Mouse (Mus musculus) testis, adult 2 months (tissue): ENCODE data around the gene Pde4dip. TPM values are rescaled to one million over a fixed set of nuclear protein-coding genes. Genes with fewer than 3 reads are reported as not detected.

Source experiments
- H3K27ac ChIP-seq: fragments of 200-500 bp; 2 replicates; pipeline ENCODE4 v1.5.1; 2012; ENCODE audit warnings: low read depth, low read length; ENCODE audit not compliant: control insufficient read depth, insufficient read depth
- H3K27me3 ChIP-seq: fragments of 200-500 bp; 2 replicates; pipeline ENCODE4 v1.6.1; 2012; ENCODE audit warnings: mild to moderate bottlenecking, low read length, moderate library complexity; ENCODE audit not compliant: control insufficient read depth, insufficient read depth
- H3K36me3 ChIP-seq: fragments of 200-500 bp; 2 replicates; pipeline ENCODE4 v1.6.1; 2012; ENCODE audit warnings: mild to moderate bottlenecking, low read length; ENCODE audit not compliant: control insufficient read depth, insufficient read depth
- H3K4me1 ChIP-seq: fragments of 200-500 bp; 2 replicates; pipeline ENCODE4 v1.6.1; 2012; ENCODE audit warnings: low read length; ENCODE audit not compliant: control insufficient read depth, insufficient read depth
- H3K4me3 ChIP-seq: fragments of 200-500 bp; 2 replicates; pipeline ENCODE4 v1.5.1; 2012; ENCODE audit warnings: low read depth, mild to moderate bottlenecking, low read length, moderate library complexity, mixed read lengths; ENCODE audit not compliant: control insufficient read depth
- CTCF ChIP-seq: fragments of 200-500 bp; IDR thresholded peaks from 2 replicates; pipeline ENCODE4 v1.5.1; 2012; ENCODE audit warnings: low read depth, mild to moderate bottlenecking, inconsistent platforms, low read length, moderate library complexity; ENCODE audit not compliant: control insufficient read depth, insufficient read depth, insufficient replicate concordance
- POLR2A ChIP-seq: fragments of 200-500 bp; IDR thresholded peaks from 2 replicates; pipeline ENCODE4 v1.6.1; 2012; ENCODE audit warnings: low read depth, mild to moderate bottlenecking, inconsistent platforms, low read length, moderate library complexity; ENCODE audit not compliant: control insufficient read depth
- polyA plus RNA-seq: library from polyadenylated mRNA; depleted of rRNA; stranded (reverse); fragments of >200 nt; gene quantifications from 2 replicates; pipeline ENCODE4 v1.2.3, GENCODE M21; 2012

Gene Pde4dip
- polyA plus RNA-seq, 1 experiment, result 142 TPM

- TF ChIP-seq POLR2A, result no peak
- TF ChIP-seq CTCF, result no peak
- Histone ChIP-seq H3K27ac (no peak overlapping the region), H3K4me3 (no peak overlapping the region), H3K27me3 (no peaks in the 10 kb centered on the region), H3K4me1 (0 out of 2 replicates have a peak, but pooled peaks cover 2% of the 10 kb centered on the region), H3K36me3 (no peaks in the 10 kb centered on the region)
Observed at GRCm38 (mm10) chr3:97932771-97933170, 44.3 kb upstream of the Pde4dip start.

GRCm38 (mm10) chr3:97932131-97932530, 43.6 kb upstream of the Pde4dip start:
- no peak overlapping the region for H3K4me3 ChIP-seq

GRCm38 (mm10) chr3:97931310-97931885, 42.9 kb upstream of the Pde4dip start:
- Histone ChIP-seq H3K27ac (no peak overlapping the region), H3K4me1 (0 out of 2 replicates have a peak, but pooled peaks cover 2% of the 10 kb centered on the region), H3K4me3 (no peak overlapping the region), H3K27me3 (no peaks in the 10 kb centered on the region), H3K36me3 (no peaks in the 10 kb centered on the region)
- TF ChIP-seq CTCF (no peak), POLR2A (no peak)

More at GRCm38 (mm10) chr3:97932131-97932530, 43.6 kb upstream of the Pde4dip start:
- TF ChIP-seq POLR2A (no peak), CTCF (no peak)
- Histone ChIP-seq H3K27ac (no peak overlapping the region), H3K4me1 (0 out of 2 replicates have a peak, but pooled peaks cover 2% of the 10 kb centered on the region), H3K36me3 (no peaks in the 10 kb centered on the region), H3K27me3 (no peaks in the 10 kb centered on the region)

GRCm38 (mm10) chr3:97930787-97931158, 42.3 kb upstream of the Pde4dip start:
- Histone ChIP-seq H3K4me1 (0 out of 2 replicates have a peak, but pooled peaks cover 2% of the 10 kb centered on the region), H3K27me3 (no peaks in the 10 kb centered on the region), H3K36me3 (no peaks in the 10 kb centered on the region), H3K4me3 (no peak overlapping the region), H3K27ac (no peak overlapping the region)
- TF ChIP-seq POLR2A (no peak), CTCF (no peak)

GRCm38 (mm10) chr3:97930141-97930786, 41.8 kb upstream of the Pde4dip start:
- H3K36me3 ChIP-seq, result no peaks in the 10 kb centered on the region
- H3K4me1 ChIP-seq, result 0 out of 2 replicates have a peak, but pooled peaks cover 2% of the 10 kb centered on the region
- TF ChIP-seq CTCF, result no peak
- H3K27ac ChIP-seq, result no peak overlapping the region
- H3K27me3 ChIP-seq, result no peaks in the 10 kb centered on the region
- H3K4me3 ChIP-seq, result no peak overlapping the region

- TF ChIP-seq CTCF, result no peak
- no peak for TF ChIP-seq POLR2A
- H3K27ac ChIP-seq, result no peak overlapping the region
- no peaks in the 10 kb centered on the region for H3K27me3 ChIP-seq
- no peak overlapping the region for H3K4me3 ChIP-seq
- no peaks in the 10 kb centered on the region for H3K36me3 ChIP-seq
- H3K4me1 ChIP-seq, result 0 out of 2 replicates have a peak, but pooled peaks cover 2% of the 10 kb centered on the region
Observed at GRCm38 (mm10) chr3:97928968-97929858, 40.7 kb upstream of the Pde4dip start.

GRCm38 (mm10) chr3:97927322-97927721, 38.8 kb upstream of the Pde4dip start:
- H3K4me3 ChIP-seq, result no peak overlapping the region
- TF ChIP-seq POLR2A (no peak), CTCF (no peak)
- no peak overlapping the region for H3K27ac ChIP-seq
- H3K4me1 ChIP-seq, result no peaks in the 10 kb centered on the region; the same call in 1 of the 2 replicates
- H3K27me3 ChIP-seq, result no peaks in the 10 kb centered on the region
- H3K36me3 ChIP-seq, result no peaks in the 10 kb centered on the region
